Mouse (Mus musculus) testis, adult 2 months (tissue): Measurements from ENCODE around the gene Shtn1.

Experiments
- CTCF ChIP-seq: fragments of 200-500 bp; IDR thresholded peaks from 2 replicates; pipeline ENCODE4 v1.5.1; 2012; ENCODE audit warnings: low read depth, mild to moderate bottlenecking, inconsistent platforms, low read length, moderate library complexity; ENCODE audit not compliant: control insufficient read depth, insufficient read depth, insufficient replicate concordance
- POLR2A ChIP-seq: fragments of 200-500 bp; IDR thresholded peaks from 2 replicates; pipeline ENCODE4 v1.6.1; 2012; ENCODE audit warnings: low read depth, mild to moderate bottlenecking, inconsistent platforms, low read length, moderate library complexity; ENCODE audit not compliant: control insufficient read depth

DNA sequence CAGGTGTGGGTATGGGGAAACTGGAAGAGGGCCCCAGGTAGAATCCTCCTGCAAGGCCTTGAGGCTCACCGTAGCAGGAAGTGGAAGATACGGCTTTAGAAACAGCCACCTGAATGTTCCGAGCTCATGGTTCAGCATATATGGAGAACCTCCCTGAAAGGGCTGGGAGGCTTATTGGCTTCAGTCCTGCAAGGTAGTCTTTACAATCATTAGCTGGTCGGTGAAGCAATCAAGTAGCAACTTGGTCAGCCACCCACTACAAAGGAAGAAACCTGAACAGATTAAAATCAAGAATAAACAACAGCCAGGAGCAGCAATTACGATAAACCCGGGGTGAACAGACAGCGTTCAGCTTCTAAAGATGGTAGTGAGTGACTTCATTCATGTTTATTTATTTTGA lies 16.4 kb upstream of the Shtn1 start:
- TF ChIP-seq CTCF (no peak), POLR2A (no peak)
